ENCODE assay signal across 28 mouse cellular contexts in genomic region chr19:5621884-5622283, GRCm38 (mm10).
"Had no signal": no experiment of that assay in that cellular context is flagged by ENCODE, and none has a peak within 500 bp of the region (broad histone marks: within the 10 kb centered on the region; RNA-seq: fewer than 3 reads in every experiment).

No protein-coding gene starts in this region.

- ATAC-seq: hindbrain, postnatal 0 days; intestine, embryonic 16.5 days had no signal

- H3K4me3 ChIP-seq: gastrocnemius, adult 2 months; heart, adult 2 months; heart, embryonic 13.5 days; heart, embryonic 15.5 days; hindbrain, embryonic 13.5 days; hindbrain, embryonic 15.5 days; kidney, embryonic 15.5 days; layer of hippocampus, adult 2 months; left cerebral cortex, adult 2 months; limb, embryonic 10.5 days; limb, embryonic 12.5 days; liver, embryonic 13.5 days had no signal

- H3K4me2 ChIP-seq: heart, embryonic 11.5 days; heart, embryonic 13.5 days; heart, embryonic 15.5 days; hindbrain, embryonic 13.5 days; hindbrain, embryonic 15.5 days; kidney, embryonic 15.5 days; limb, embryonic 12.5 days; liver, embryonic 11.5 days; liver, embryonic 13.5 days had no signal

- H3K27ac ChIP-seq: gastrocnemius, adult 2 months; heart, adult 2 months; heart, embryonic 13.5 days; heart, embryonic 15.5 days; hindbrain, embryonic 13.5 days; hindbrain, embryonic 15.5 days; hindbrain, postnatal 0 days; kidney, embryonic 15.5 days; kidney, postnatal 0 days; layer of hippocampus, adult 2 months; left cerebral cortex, adult 2 months; limb, embryonic 10.5 days; limb, embryonic 12.5 days; liver, embryonic 13.5 days had no signal

- H3K27me3 ChIP-seq: heart, embryonic 15.5 days; hindbrain, embryonic 15.5 days; kidney, embryonic 15.5 days; limb, embryonic 12.5 days; liver, embryonic 13.5 days had no signal

- DNase-seq: gastrocnemius, adult 2 months; gastrocnemius, postnatal 10 days; gastrocnemius, postnatal 25 days; heart, adult 11 months; heart, adult 2 months; heart, postnatal 14 days; heart, postnatal 36 days; kidney, adult 11 months; kidney, adult 2 months; kidney, adult 9 months; kidney, postnatal 14 days; kidney, postnatal 36 days; liver; liver, embryonic 13.5 days had no signal

- H3K4me1 ChIP-seq: heart, embryonic 13.5 days; heart, embryonic 15.5 days; hindbrain, embryonic 13.5 days; hindbrain, embryonic 15.5 days; kidney, embryonic 15.5 days; limb, embryonic 10.5 days; limb, embryonic 12.5 days; liver, embryonic 13.5 days had no signal

- H3K9me3 ChIP-seq: heart, embryonic 13.5 days; heart, embryonic 15.5 days; hindbrain, embryonic 13.5 days; hindbrain, embryonic 15.5 days; kidney, embryonic 15.5 days; limb, embryonic 10.5 days; limb, embryonic 12.5 days; liver, embryonic 13.5 days had no signal

- H3K9ac ChIP-seq: heart, embryonic 13.5 days; heart, embryonic 15.5 days; hindbrain, embryonic 13.5 days; hindbrain, embryonic 15.5 days; kidney, embryonic 15.5 days; limb, embryonic 12.5 days; liver, embryonic 13.5 days had no signal

- H3K36me3 ChIP-seq: heart, embryonic 13.5 days; heart, embryonic 15.5 days; hindbrain, embryonic 13.5 days; hindbrain, embryonic 15.5 days; kidney, embryonic 15.5 days; limb, embryonic 10.5 days; limb, embryonic 12.5 days; liver, embryonic 13.5 days had no signal
